Mouse (Mus musculus) pancreas, adult 10 weeks (tissue): ENCODE results near the gene Slc44a1. TPM values are rescaled to one million over a fixed set of nuclear protein-coding genes. Genes with fewer than 3 reads are reported as not detected.

Experiments
- polyA plus RNA-seq: library from polyadenylated mRNA; stranded (reverse); fragments of 350-450 nt; fragmentation: Illumina TruSeq; extraction: RNeasy Lipid Tissue Mini Kit (QIAGEN cat#74804); gene quantifications from one replicate; pipeline ENCODE4 v1.2.3, GENCODE M21; 2015; ENCODE audit warnings: low read depth, low replicate concordance; ENCODE audit not compliant: insufficient read depth

Gene Slc44a1
- 13.3 TPM for polyA plus RNA-seq

GRCm38 (mm10) chr4:53440010-53440815, at the start of gene Slc44a1:
Gene Slc44a1, plus strand, starts transcription at chr4:53440413.

GRCm38 (mm10) chr4:53631316-53632010, 191.2 kb downstream of the Slc44a1 start, which contains the start of gene Fsd1l:
Gene Fsd1l, plus strand, starts transcription at chr4:53631471.

Other genes with a start within 250 kb of the Slc44a1 start
- 1.5 TPM for gene Fsd1l, start 191.1 kb downstream of the Slc44a1 start, polyA plus RNA-seq